Mouse (Mus musculus) cortical plate, adult 2 months (tissue): ENCODE measurements at regions not wholly inside any gene's neighbourhood (a gene's known extent, or its start where the extent isn't known, plus 50 kb on each side); places are given as distances from the start of the nearest gene placed in this dataset.

Experiments
- CTCF ChIP-seq: fragments of 200-500 bp; IDR thresholded peaks from 2 replicates; pipeline ENCODE4 v1.5.1; 2011; ENCODE audit warnings: mild to moderate bottlenecking, control low read depth, low read length; ENCODE audit not compliant: insufficient read depth; ENCODE audit errors: extremely low read depth
- POLR2A ChIP-seq: fragments of 200-500 bp; IDR thresholded peaks from 2 replicates; pipeline ENCODE4 v1.6.1; 2011; ENCODE audit warnings: mild to moderate bottlenecking, low read length, control low read depth; ENCODE audit not compliant: insufficient read depth; ENCODE audit errors: extremely low read depth

DNA sequence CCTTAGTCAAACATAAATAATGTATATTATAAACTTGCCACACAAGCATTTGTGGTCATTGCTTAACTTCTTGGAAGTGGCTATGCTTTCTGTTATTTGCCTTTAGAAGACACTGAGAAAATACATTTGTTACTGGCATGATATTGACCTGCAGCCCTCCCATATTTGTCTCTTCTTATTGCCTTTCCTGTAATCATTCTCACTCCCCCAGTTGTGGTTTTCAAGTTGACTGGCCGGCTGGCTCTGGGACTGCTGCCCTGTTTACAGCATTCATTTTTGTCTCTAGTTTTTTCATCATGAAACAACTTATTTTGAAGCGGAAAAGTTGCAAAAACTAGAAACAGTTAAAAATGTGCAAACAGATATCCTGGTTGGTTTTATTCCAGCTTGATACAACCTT lies 57.5 kb upstream of the Stc2 start:
- TF ChIP-seq CTCF (no peak), POLR2A (no peak)
